Mouse (Mus musculus) CD8-positive naive resting alpha-beta T cell, adult 57 days (primary cell): ENCODE measurements around the gene Pgam5. TPM values are rescaled to one million over a fixed set of nuclear protein-coding genes. Genes with fewer than 3 reads are reported as not detected.

Experiments used
- total RNA-seq: library from RNA; stranded (reverse); gene quantifications from one replicate; pipeline ENCODE4 v1.2.4, GENCODE M21; 2023

The Pgam5 gene
- 43.3 TPM for total RNA-seq

GRCm38 (mm10) chr5:110269141-110270101, at the start of gene Pgam5:
TSS of gene Pgam5 (minus strand) at chr5:110269913.

GRCm38 (mm10) chr5:110285770-110286445, 16.2 kb upstream of the Pgam5 start, which contains the start of the genes Pxmp2 and Pole:
TSS of gene Pxmp2 (minus strand) at chr5:110286186.
TSS of gene Pole (plus strand) at chr5:110286306.

GRCm38 (mm10) chr5:110230780-110231461, 38.8 kb downstream of the Pgam5 start, which contains the start of gene Ankle2:
TSS of gene Ankle2 (plus strand) at chr5:110231004.

Other genes with a start within 250 kb of the Pgam5 start
- gene Gm17655, start 197.4 kb downstream of the Pgam5 start, total RNA-seq: 7.0 TPM
- 0.67 TPM for gene Gm35315, start 175.5 kb downstream of the Pgam5 start, total RNA-seq
- gene Plcxd1, start 169.9 kb downstream of the Pgam5 start, total RNA-seq: 0.43 TPM
- 118 TPM for gene Gtpbp6, start 161.7 kb downstream of the Pgam5 start, total RNA-seq
- 9.0 TPM for gene Zfp605, start 159.8 kb downstream of the Pgam5 start, total RNA-seq
- gene Chfr, start 134.1 kb downstream of the Pgam5 start, total RNA-seq: 82.8 TPM
- 38.9 TPM for gene Golga3, start 93.2 kb downstream of the Pgam5 start, total RNA-seq
- 61.2 TPM for gene Ankle2, start 38.9 kb downstream of the Pgam5 start, total RNA-seq
- 1.2 TPM for gene Pxmp2, start 16.3 kb upstream of the Pgam5 start, total RNA-seq
- 9.4 TPM for gene Pole, start 16.4 kb upstream of the Pgam5 start, total RNA-seq
- 0.40 TPM for gene P2rx2, start 73.3 kb upstream of the Pgam5 start, total RNA-seq
- gene Lrcol1, start 74.8 kb upstream of the Pgam5 start, total RNA-seq: not detected
- gene Fbrsl1, start 178.6 kb upstream of the Pgam5 start, total RNA-seq: 159 TPM